Mouse (Mus musculus): ENCODE data around the gene Mucl3.

GRCm38 (mm10) chr17:35591731-35592130 is 51.8 kb downstream of the Mucl3 start:
- TF ChIP-seq CTCF (IDR thresholded peaks at IDR 0.05; ENCODE audit: extremely low read depth, insufficient read depth, low read length) (no peak), POLR2A (IDR thresholded peaks at IDR 0.05; ENCODE audit: extremely low read depth, insufficient read depth, low read length) (no peak)

All from cortical plate, adult 2 months (tissue).